Mouse (Mus musculus): ENCODE measurements at regions not wholly inside any gene's neighbourhood (a gene's known extent, or its start where the extent isn't known, plus 50 kb on each side); places are given as distances from the start of the nearest gene placed in this dataset.

- intact Hi-C loops (cut with DNase I), result no loop called here
Observed at GRCm38 (mm10) chr4:55960063-55960462, 427.8 kb upstream of the Klf4 start.

- intact Hi-C loops (cut with DNase I), result no loop called here
Observed at GRCm38 (mm10) chr4:55953701-55954100, 421.4 kb upstream of the Klf4 start.

- intact Hi-C loops (cut with DNase I), result no loop called here
Observed at GRCm38 (mm10) chr4:55952220-55952619, 420.0 kb upstream of the Klf4 start.

GRCm38 (mm10) chr4:55941423-55941822, 409.2 kb upstream of the Klf4 start:
- intact Hi-C loops (cut with DNase I), result no loop called here

GRCm38 (mm10) chr4:55938383-55938782, 406.1 kb upstream of the Klf4 start:
- intact Hi-C loops (cut with DNase I), result no loop called here

- intact Hi-C loops (cut with DNase I), result no loop called here
Observed at GRCm38 (mm10) chr4:55937833-55938232, 405.6 kb upstream of the Klf4 start.

GRCm38 (mm10) chr4:55929141-55929782, 397.0 kb upstream of the Klf4 start:
- intact Hi-C loops (cut with DNase I), result no loop called here

- intact Hi-C loops (cut with DNase I), result no loop called here
Observed at GRCm38 (mm10) chr4:55928670-55929069, 396.4 kb upstream of the Klf4 start.

GRCm38 (mm10) chr4:55928196-55928595, 395.9 kb upstream of the Klf4 start:
- intact Hi-C loops (cut with DNase I), result no loop called here

- intact Hi-C loops (cut with DNase I), result no loop called here
Observed at GRCm38 (mm10) chr4:55927391-55927790, 395.1 kb upstream of the Klf4 start.

- intact Hi-C loops (cut with DNase I), result no loop called here
Observed at GRCm38 (mm10) chr4:55924974-55925373, 392.7 kb upstream of the Klf4 start.

- intact Hi-C loops (cut with DNase I), result no loop called here
Observed at GRCm38 (mm10) chr4:55921217-55921616, 389.0 kb upstream of the Klf4 start.

- intact Hi-C loops (cut with DNase I), result no loop called here
Observed at GRCm38 (mm10) chr4:55894116-55894885, 362.0 kb upstream of the Klf4 start.

- intact Hi-C loops (cut with DNase I), result no loop called here
Observed at GRCm38 (mm10) chr4:55891656-55892055, 359.4 kb upstream of the Klf4 start.

GRCm38 (mm10) chr4:55887581-55887980, 355.3 kb upstream of the Klf4 start:
- intact Hi-C loops (cut with DNase I), result no loop called here

- intact Hi-C loops (cut with DNase I), result no loop called here
Observed at GRCm38 (mm10) chr4:55882541-55882940, 350.3 kb upstream of the Klf4 start.

- intact Hi-C loops (cut with DNase I), result no loop called here
Observed at GRCm38 (mm10) chr4:55875304-55875703, 343.0 kb upstream of the Klf4 start.

- intact Hi-C loops (cut with DNase I), result no loop called here
Observed at GRCm38 (mm10) chr4:55874875-55875274, 342.6 kb upstream of the Klf4 start.

- intact Hi-C loops (cut with DNase I), result no loop called here
Observed at GRCm38 (mm10) chr4:55874276-55874675, 342.0 kb upstream of the Klf4 start.

GRCm38 (mm10) chr4:55860055-55860454, 327.8 kb upstream of the Klf4 start:
- intact Hi-C loops (cut with DNase I), result no loop called here

GRCm38 (mm10) chr4:55859211-55859761, 327.0 kb upstream of the Klf4 start:
- intact Hi-C loops (cut with DNase I), result no loop called here

- intact Hi-C loops (cut with DNase I), result no loop called here
Observed at GRCm38 (mm10) chr4:55851430-55851829, 319.2 kb upstream of the Klf4 start.

- intact Hi-C loops (cut with DNase I), result no loop called here
Observed at GRCm38 (mm10) chr4:55851027-55851426, 318.8 kb upstream of the Klf4 start.
